Mouse (Mus musculus) kidney, adult 2 months (tissue): ENCODE data around the gene Flrt1. TPM values are rescaled to one million over a fixed set of nuclear protein-coding genes. Genes with fewer than 3 reads are reported as not detected.

Source experiments
- DNase-seq: peaks from one replicate; pipeline ENCODE4 v3.0.0; 2021
- H3K27ac ChIP-seq: fragments of 200-500 bp; 2 replicates; pipeline ENCODE4 v1.5.1; 2012; ENCODE audit warnings: low read depth, low read length, control low read depth, inconsistent platforms; ENCODE audit not compliant: insufficient read depth
- H3K27me3 ChIP-seq: fragments of 200-500 bp; replicated peaks from 2 replicates; pipeline ENCODE4 v1.6.1; 2012; ENCODE audit warnings: mild to moderate bottlenecking, moderate library complexity, low read length, inconsistent platforms; ENCODE audit not compliant: control insufficient read depth, insufficient read depth
- H3K36me3 ChIP-seq: fragments of 200-500 bp; 2 replicates; pipeline ENCODE4 v1.6.1; 2012; ENCODE audit warnings: mild to moderate bottlenecking, moderate library complexity, low read length, inconsistent platforms; ENCODE audit not compliant: control insufficient read depth, insufficient read depth
- H3K4me1 ChIP-seq: fragments of 200-500 bp; 2 replicates; pipeline ENCODE4 v1.6.1; 2011; ENCODE audit warnings: low read length; ENCODE audit not compliant: control insufficient read depth, insufficient read depth
- H3K4me3 ChIP-seq: fragments of 200-500 bp; 2 replicates; pipeline ENCODE4 v1.5.1; 2011; ENCODE audit warnings: mild to moderate bottlenecking, low read depth, low read length, control low read depth; ENCODE audit not compliant: insufficient read depth
- CTCF ChIP-seq: fragments of 200-500 bp; conservative IDR thresholded peaks from 2 replicates; pipeline ENCODE4 v1.5.1; 2011; ENCODE audit warnings: low read depth, mild to moderate bottlenecking, control low read depth, low read length, moderate library complexity, mixed read lengths; ENCODE audit not compliant: insufficient read depth, insufficient read length
- POLR2A ChIP-seq: fragments of 200-500 bp; IDR thresholded peaks from one replicate; pipeline ENCODE4 v1.6.1; 2011; ENCODE audit warnings: low read depth, low read length, control low read depth
- WGBS: fragments of 180-500 bp; shearing (Covaris S2); methylation state at CpG from one replicate; pipeline ENCODE4 v1.1.7; 2018; 5-methylcytosine and 5-hydroxymethylcytosine counted together
- polyA plus RNA-seq: library from polyadenylated mRNA; depleted of rRNA; stranded (reverse); fragments of >200 nt; gene quantifications from 2 replicates; pipeline ENCODE4 v1.2.3, GENCODE M21; 2012

Gene Flrt1
- polyA plus RNA-seq, 1 experiment, result 23.1 TPM

DNA sequence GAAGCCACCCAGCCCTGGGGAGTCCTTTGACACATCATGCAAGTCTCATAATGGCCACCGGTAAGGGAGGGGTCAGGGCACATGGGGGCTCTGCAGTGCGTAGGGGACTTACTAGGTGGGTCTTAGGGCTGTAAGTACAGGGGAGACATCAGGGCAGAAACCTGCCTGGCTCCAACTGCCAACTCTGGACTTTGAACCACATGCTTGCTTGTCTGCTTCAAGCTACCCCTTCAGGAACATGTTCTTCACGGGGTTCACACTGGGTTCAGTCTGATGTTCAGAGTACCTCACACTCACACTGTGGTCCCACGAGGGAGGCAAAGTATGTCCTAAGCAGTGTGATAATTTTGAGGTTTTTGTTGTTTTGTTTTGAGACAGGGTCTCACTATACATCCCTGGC, 33.8 kb upstream of the Flrt1 start:
- no peak overlapping the region for H3K4me3 ChIP-seq
- H3K4me1 ChIP-seq, result peaks cover 78% of the 10 kb centered on the region
- 42% methylated on average over 4 of the region's 4 CpGs for WGBS
- H3K27ac ChIP-seq, result peak overlapping the region; percentile 36; the same call in 1 of the 2 replicates
- TF ChIP-seq CTCF, result no peak
- no peak for TF ChIP-seq POLR2A
- DNase-seq, result peak; percentile 62
- no peaks in the 10 kb centered on the region for H3K36me3 ChIP-seq
- H3K27me3 ChIP-seq, result no peaks in the 10 kb centered on the region

DNA sequence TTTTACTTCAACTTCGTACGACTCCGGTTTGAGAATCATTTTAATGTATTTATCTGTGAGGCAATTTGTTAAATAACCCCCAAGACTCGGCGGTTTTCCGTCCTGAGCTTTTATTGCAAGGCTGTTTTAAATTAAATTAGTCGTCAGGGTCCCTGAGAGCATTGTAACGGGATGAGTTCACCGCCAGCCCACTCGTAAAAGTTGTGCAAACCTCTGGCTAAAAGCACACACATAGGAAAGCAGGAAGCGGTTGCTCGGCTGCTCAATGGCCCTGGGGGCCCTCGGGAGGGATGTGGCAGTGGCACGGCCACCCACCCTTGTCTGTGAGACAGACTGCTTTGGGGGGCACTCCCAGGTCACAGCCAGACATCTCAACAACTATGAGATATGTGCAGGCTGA, 32.8 kb upstream of the Flrt1 start:
- DNase-seq, result no peak
- H3K27me3 ChIP-seq, result no peaks in the 10 kb centered on the region
- WGBS, result 55% methylated on average over 14 of the region's 14 CpGs

GRCm38 (mm10) chr19:7136714-7137498, 31.4 kb upstream of the Flrt1 start:
- TF ChIP-seq CTCF (peak; percentile 43), POLR2A (peak; percentile 28)
- H3K4me3 ChIP-seq, result peak overlapping the region; percentile 31
- H3K4me1 ChIP-seq, result peaks cover 67% of the 10 kb centered on the region
- peak; percentile 90 for DNase-seq
- no peaks in the 10 kb centered on the region for H3K36me3 ChIP-seq
- no peaks in the 10 kb centered on the region for H3K27me3 ChIP-seq
- H3K27ac ChIP-seq, result peak overlapping the region; percentile 99
- WGBS, result 29% methylated on average over 14 of the region's 14 CpGs

More for the DNA sequence above, 32.8 kb upstream of the Flrt1 start:
- H3K27ac ChIP-seq, result no peak overlapping the region
- H3K36me3 ChIP-seq, result no peaks in the 10 kb centered on the region
- TF ChIP-seq POLR2A (no peak), CTCF (no peak)
- peaks cover 77% of the 10 kb centered on the region for H3K4me1 ChIP-seq
- H3K4me3 ChIP-seq, result no peak overlapping the region

GRCm38 (mm10) chr19:7136016-7136415, 30.5 kb upstream of the Flrt1 start:
- H3K4me1 ChIP-seq, result peaks cover 59% of the 10 kb centered on the region
- no peak overlapping the region; the same call in 1 of the 2 replicates for H3K4me3 ChIP-seq
- peak overlapping the region; percentile 99 for H3K27ac ChIP-seq
- H3K27me3 ChIP-seq, result no peaks in the 10 kb centered on the region
- TF ChIP-seq POLR2A, result peak; percentile 51
- TF ChIP-seq CTCF, result no peak
- DNase-seq, result peak; percentile 84
- no peaks in the 10 kb centered on the region for H3K36me3 ChIP-seq
- 19% methylated on average over 9 of the region's 9 CpGs for WGBS

GRCm38 (mm10) chr19:7135525-7135924, 30.0 kb upstream of the Flrt1 start:
- Histone ChIP-seq H3K4me3 (no peak overlapping the region), H3K27ac (peak overlapping the region; percentile 99), H3K36me3 (no peaks in the 10 kb centered on the region), H3K4me1 (peaks cover 54% of the 10 kb centered on the region), H3K27me3 (no peaks in the 10 kb centered on the region)
- DNase-seq, result peak; percentile 91
- TF ChIP-seq CTCF, result no peak
- no peak for TF ChIP-seq POLR2A
- 13% methylated on average over 9 of the region's 9 CpGs for WGBS

GRCm38 (mm10) chr19:7134631-7135091, 29.1 kb upstream of the Flrt1 start:
- peak; percentile 71 for DNase-seq
- H3K36me3 ChIP-seq, result no peaks in the 10 kb centered on the region
- H3K4me1 ChIP-seq, result peaks cover 47% of the 10 kb centered on the region
- peak overlapping the region; percentile 99 for H3K27ac ChIP-seq
- H3K27me3 ChIP-seq, result no peaks in the 10 kb centered on the region
- 14% methylated on average over 17 of the region's 17 CpGs for WGBS
- H3K4me3 ChIP-seq, result no peak overlapping the region
- TF ChIP-seq POLR2A, result no peak
- no peak for TF ChIP-seq CTCF

- Histone ChIP-seq H3K27ac (0 out of 2 replicates have a peak overlapping the region, but pooled peaks have one; percentile 70), H3K36me3 (no peaks in the 10 kb centered on the region), H3K4me1 (peaks cover 34% of the 10 kb centered on the region), H3K4me3 (no peak overlapping the region), H3K27me3 (no peaks in the 10 kb centered on the region)
- no peak for DNase-seq
- 49% methylated on average over 9 of the region's 9 CpGs for WGBS
- TF ChIP-seq CTCF (no peak), POLR2A (no peak)
Observed at GRCm38 (mm10) chr19:7133436-7133835, 27.9 kb upstream of the Flrt1 start.
